Mouse (Mus musculus) kidney, postnatal 25 days (tissue): ENCODE measurements around the gene Ppme1.

Experiments used
- DNase-seq, 2 experiments: peaks; one replicate each; pipeline ENCODE4 v3.0.0; 2021; ENCODE audit warnings: mixed read lengths in 2 of 2

The Ppme1 gene

GRCm38 (mm10) chr7:100371495-100372451, at the start of gene Ppme1, which contains the start of gene C2cd3:
Gene Ppme1 (minus strand): TSS chr7:100372307.
Gene C2cd3 (plus strand): TSS chr7:100372233.
- peak; percentile 99 for DNase-seq

DNA sequence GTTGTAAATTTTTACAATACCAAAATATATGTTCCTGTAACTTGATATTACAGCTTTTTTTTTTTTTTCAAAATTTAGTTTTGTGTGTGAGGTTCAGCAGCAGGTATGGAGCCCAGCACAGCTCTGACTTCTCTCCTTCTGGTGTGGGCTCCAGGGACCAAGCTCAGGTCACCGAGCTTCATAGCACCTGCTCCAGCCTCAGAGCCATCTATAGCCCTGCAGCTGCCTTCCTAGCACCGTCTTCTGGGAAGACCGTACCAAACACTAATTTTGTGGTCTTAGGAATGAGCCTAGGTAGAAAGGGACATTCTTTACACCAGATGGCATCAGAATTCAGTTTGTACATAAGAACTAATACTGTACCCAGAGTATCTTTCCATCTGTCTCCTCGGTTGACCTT, 36.6 kb upstream of the Ppme1 start:
- no peak for DNase-seq

GRCm38 (mm10) chr7:100407677-100408076, 35.6 kb upstream of the Ppme1 start:
- no peak for DNase-seq

- no peak for DNase-seq
Measured at GRCm38 (mm10) chr7:100402715-100403114, 30.6 kb upstream of the Ppme1 start.

DNA sequence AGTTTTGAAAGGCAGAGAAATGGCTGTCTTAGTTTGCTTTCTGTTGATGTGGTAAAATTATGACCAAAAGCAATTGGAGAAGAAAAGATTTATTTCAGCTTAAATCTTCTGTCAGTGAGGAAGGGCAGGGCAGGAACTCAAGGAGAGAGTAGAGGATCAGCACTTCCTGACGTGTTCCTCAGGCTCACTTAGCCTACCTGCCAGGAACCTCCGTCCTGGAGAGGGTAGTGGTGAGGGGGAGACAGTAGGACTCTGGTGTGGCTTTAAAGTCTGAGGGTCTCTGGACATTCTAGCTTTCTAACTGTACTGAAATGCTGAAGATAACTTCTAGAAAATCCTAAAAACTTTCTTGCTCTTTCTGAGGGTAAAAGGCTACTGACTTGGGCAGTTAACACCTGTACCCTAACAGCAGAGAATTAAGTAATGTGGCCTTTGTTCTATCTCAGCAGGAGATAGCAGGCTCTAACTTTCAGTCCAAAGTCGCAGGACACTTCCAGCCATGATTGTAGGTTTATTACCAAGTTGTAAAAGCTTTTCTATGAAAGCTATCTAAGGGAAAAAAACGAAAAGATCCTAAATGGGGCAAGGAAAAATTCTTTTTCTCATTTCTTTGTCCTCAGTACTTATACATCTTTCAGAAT, 28.9 kb upstream of the Ppme1 start:
- DNase-seq = no peak

DNA sequence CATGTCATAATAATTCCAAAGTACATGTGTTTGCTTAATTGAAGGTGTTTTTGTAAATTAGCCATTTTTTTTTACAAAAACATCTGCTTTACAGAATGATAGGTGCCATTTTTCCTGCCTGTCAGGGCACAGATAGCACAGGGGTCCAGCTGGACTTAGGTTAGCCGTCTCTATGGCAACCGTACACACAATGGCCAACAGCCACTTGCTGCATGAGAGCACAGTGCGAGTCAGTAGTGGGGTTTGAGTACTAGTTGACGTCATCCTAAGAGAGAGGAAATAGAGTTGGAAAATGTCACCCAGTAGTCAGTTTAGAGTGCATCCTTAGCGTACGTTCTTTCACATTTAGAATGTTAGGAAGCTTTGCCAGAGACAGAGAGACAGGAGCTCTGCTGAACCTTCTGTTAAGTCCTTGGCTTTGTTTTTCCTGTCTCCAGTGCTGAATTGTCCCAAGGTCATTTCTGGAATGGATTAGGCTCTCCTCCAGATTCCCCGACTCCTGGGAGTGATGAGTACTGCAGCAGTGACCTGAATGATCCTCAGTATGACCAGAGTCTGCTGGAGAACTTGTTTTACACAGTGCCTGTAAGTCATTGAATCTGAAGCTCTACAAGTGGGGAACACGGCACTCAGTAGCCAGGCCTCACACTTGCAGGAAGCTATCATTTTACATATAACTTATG, 27.3 kb upstream of the Ppme1 start:
- peak; percentile 5 to 41 for DNase-seq

- peak in 1 of 2 experiments; percentile 12 for DNase-seq
Measured at GRCm38 (mm10) chr7:100392265-100392664, 20.2 kb upstream of the Ppme1 start.

DNA sequence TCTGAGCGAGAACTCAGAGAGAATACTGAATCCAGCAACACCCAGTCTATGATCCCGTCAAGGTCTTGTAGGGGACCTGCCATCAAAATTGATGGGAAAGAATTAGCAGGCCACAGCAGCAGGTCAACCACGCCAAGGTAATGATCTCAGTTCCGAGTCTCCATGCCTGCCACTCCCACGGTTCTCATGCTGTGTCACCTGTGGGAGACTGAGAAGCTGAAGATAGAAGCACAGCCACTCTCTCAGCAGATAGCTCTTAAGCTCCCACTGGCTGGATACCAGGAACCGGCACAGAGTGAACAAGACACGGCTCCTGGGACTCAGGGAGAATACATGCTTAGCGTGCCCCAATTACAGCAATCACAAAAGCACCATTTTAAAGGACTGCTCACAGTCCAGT, 18.1 kb upstream of the Ppme1 start:
- no peak for DNase-seq

- DNase-seq = no peak
Measured at GRCm38 (mm10) chr7:100388174-100388573, 16.1 kb upstream of the Ppme1 start.

DNA sequence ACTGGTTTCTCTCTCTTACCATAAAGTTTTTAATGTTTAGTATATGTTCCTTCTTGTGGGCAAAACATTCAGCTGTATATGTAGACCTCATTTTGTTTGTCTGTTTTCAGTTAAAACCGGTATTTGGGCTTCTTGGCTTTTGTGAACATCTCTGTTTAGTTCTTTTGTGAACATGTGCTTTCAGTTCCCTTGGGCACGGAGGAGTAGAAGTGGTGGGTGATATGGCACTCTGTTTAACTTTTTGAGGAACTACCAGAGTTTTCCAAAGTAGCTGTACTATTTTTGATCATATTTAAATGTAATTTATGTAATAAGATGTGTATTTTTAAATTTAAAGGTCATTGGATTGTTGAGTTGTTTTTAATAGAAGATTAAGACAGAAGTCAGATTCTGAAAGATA, 11.1 kb upstream of the Ppme1 start:
- DNase-seq = no peak

- DNase-seq = peak; percentile 39 to 53
Measured at GRCm38 (mm10) chr7:100381161-100381560, 9.1 kb upstream of the Ppme1 start.

- no peak for DNase-seq
Measured at GRCm38 (mm10) chr7:100378257-100378656, 6.2 kb upstream of the Ppme1 start.

DNA sequence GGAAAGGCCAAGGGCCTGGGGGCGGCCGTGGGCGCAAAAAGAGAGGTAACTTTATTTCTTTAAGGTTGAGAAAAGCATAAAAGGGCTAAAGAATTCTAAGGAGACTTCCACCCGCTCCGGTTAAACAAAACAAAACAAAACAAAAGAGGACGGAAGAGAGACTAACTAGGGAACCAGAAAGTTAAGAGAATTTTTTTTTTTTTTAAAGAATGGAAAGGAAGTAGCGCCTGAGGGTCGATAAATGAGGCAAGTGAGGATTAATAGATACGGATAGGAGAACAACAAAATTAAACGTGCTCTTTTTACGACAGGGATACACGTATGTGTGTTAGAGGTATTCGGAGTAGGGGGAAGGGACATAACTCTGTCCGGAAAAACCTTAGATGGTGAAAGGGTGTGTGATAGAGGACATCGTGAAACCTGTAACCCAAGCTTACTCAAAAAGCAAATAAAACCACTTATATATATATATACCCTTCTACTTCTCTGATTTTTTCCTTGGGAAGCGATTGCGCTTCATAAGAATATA, 409 bp upstream of the Ppme1 start:
- DNase-seq = no peak

DNA sequence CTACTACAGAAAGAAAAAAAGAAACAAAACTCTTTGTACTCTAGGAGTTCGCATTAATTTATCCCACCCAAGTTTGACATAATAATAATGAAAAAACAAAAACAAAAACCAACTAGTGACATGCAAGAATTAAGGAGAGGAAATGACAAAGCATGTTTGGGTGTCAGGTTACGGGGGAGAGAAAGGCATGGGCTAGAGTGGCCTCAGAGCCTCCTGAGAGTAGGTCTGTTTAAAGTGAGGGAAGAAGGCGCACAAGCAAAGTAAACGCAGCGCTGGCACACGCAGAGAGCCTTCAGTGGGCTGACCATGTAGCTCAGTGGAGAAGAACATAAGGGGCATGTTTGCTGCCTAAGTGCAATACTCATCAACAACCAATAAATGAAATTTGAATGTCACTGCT, 7.2 kb downstream of the Ppme1 start:
- DNase-seq = no peak

DNA sequence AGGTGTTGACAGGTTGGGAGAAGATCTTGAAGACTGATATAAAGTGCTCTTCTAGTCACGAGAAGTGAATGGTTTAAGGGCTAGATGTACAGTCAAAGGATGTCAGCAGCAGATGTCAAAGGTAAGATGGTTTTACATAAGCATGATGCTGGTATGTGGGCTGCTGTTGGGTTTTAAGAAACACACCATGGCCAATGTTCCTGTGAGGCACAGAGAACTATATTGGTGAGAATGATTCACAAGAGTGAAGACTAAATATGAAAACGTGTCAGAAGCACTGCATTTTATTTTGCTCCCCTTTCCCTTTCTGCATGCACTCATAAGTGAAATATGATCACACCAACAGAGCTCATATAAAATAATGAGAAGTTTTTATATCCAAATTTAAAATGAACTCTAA, 8.9 kb downstream of the Ppme1 start:
- no peak for DNase-seq

GRCm38 (mm10) chr7:100357856-100358255, 14.3 kb downstream of the Ppme1 start:
- no peak for DNase-seq

- DNase-seq = no peak
Measured at GRCm38 (mm10) chr7:100356768-100357167, 15.3 kb downstream of the Ppme1 start.

DNA sequence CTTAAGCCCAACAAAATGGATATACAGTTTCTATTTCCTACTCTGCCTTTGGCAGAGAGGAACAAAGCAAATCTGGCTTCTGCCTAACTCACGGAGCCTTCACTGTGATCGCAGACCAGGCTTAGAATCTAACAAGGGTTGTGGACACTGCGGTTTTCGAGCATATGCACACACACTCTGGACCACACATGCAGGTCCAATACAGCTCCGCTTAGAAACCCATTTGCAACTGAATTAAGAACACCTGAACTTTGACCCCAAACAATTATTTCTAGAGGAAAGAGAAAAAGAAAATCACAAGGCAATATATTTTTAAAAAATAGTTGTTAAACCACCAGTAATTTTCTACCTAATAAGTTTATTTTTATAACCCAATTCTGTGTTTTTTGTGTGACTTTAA, 15.8 kb downstream of the Ppme1 start:
- no peak for DNase-seq

GRCm38 (mm10) chr7:100354984-100355383, 17.1 kb downstream of the Ppme1 start:
- DNase-seq = no peak

- DNase-seq = no peak
Measured at GRCm38 (mm10) chr7:100335921-100336320, 36.2 kb downstream of the Ppme1 start.

GRCm38 (mm10) chr7:100331269-100331668, 40.8 kb downstream of the Ppme1 start:
- DNase-seq = no peak

GRCm38 (mm10) chr7:100328636-100329035, 43.5 kb downstream of the Ppme1 start:
- DNase-seq = no peak

- DNase-seq = peak in 1 of 2 experiments; percentile 2
Measured at GRCm38 (mm10) chr7:100327514-100327913, 44.6 kb downstream of the Ppme1 start.
